Mouse (Mus musculus): ENCODE measurements around the gene Dhx33. TPM values are rescaled to one million over a fixed set of nuclear protein-coding genes. Genes with fewer than 3 reads are reported as not detected.

The Dhx33 gene
- polyA plus RNA-seq, 1 experiment from 2014 or later: 15.7 TPM

- Histone ChIP-seq H3K4me2 (ENCODE audit: low read length) (no peak overlapping the region), H3K4me1 (ENCODE audit: control insufficient read depth, insufficient read depth, low read length) (peaks cover 2% of the 10 kb centered on the region; the same call in 1 of the 2 replicates), H3K4me3 (ENCODE audit: low read depth, low read length) (no peak overlapping the region), H3K9me3 (replicated peaks; ENCODE audit: control insufficient read depth, low read length, poor library complexity, severe bottlenecking) (no peaks in the 10 kb centered on the region), H3K9ac (ENCODE audit: low read depth, low read length) (no peak overlapping the region), H3K27me3 (ENCODE audit: control insufficient read depth, insufficient read depth, low read depth, low read length) (no peaks in the 10 kb centered on the region), H3K36me3 (ENCODE audit: control insufficient read depth, insufficient read depth, low read length) (peaks cover 23% of the 10 kb centered on the region), H3K27ac (ENCODE audit: low read length) (no peak overlapping the region)
- 73% methylated on average over 4 of the region's 4 CpGs for WGBS
- ATAC-seq: no peak
Measured at GRCm38 (mm10) chr11:70973947-70974346, 30.3 kb downstream of the Dhx33 start.

- H3K27me3 ChIP-seq (ENCODE audit: control insufficient read depth, insufficient read depth, low read depth, low read length): no peaks in the 10 kb centered on the region
- no peaks in the 10 kb centered on the region for H3K9me3 ChIP-seq (replicated peaks; ENCODE audit: control insufficient read depth, low read length, poor library complexity, severe bottlenecking)
- 74% methylated on average over 1 of the region's 1 CpGs for WGBS
- no peak for ATAC-seq
- no peak overlapping the region for H3K4me3 ChIP-seq (ENCODE audit: low read depth, low read length)
- peaks cover 16% of the 10 kb centered on the region for H3K36me3 ChIP-seq (ENCODE audit: control insufficient read depth, insufficient read depth, low read length)
- H3K4me2 ChIP-seq (ENCODE audit: low read length): no peak overlapping the region
- H3K4me1 ChIP-seq (ENCODE audit: control insufficient read depth, insufficient read depth, low read length): peaks cover 13% of the 10 kb centered on the region
- H3K9ac ChIP-seq (ENCODE audit: low read depth, low read length): no peak overlapping the region
- no peak overlapping the region for H3K27ac ChIP-seq (ENCODE audit: low read length)
Measured at GRCm38 (mm10) chr11:70972586-70972985, 31.7 kb downstream of the Dhx33 start.

GRCm38 (mm10) chr11:70970560-70971540 lies 33.4 kb downstream of the Dhx33 start:
- H3K4me3 ChIP-seq (ENCODE audit: low read depth, low read length): peak overlapping the region; percentile 79
- H3K9ac ChIP-seq (ENCODE audit: low read depth, low read length): peak overlapping the region; percentile 62
- no peaks in the 10 kb centered on the region for H3K27me3 ChIP-seq (ENCODE audit: control insufficient read depth, insufficient read depth, low read depth, low read length)
- WGBS: 18% methylated on average over 24 of the region's 24 CpGs
- H3K9me3 ChIP-seq (replicated peaks; ENCODE audit: control insufficient read depth, low read length, poor library complexity, severe bottlenecking): no peaks in the 10 kb centered on the region
- peak overlapping the region; percentile 80 for H3K4me2 ChIP-seq (ENCODE audit: low read length)
- H3K36me3 ChIP-seq (ENCODE audit: control insufficient read depth, insufficient read depth, low read length): peaks cover 12% of the 10 kb centered on the region
- peak overlapping the region; percentile 94 for H3K27ac ChIP-seq (ENCODE audit: low read length)
- peaks cover 15% of the 10 kb centered on the region for H3K4me1 ChIP-seq (ENCODE audit: control insufficient read depth, insufficient read depth, low read length)
- ATAC-seq: peak; percentile 38

GRCm38 (mm10) chr11:70969821-70970559 lies 34.2 kb downstream of the Dhx33 start, which contains the start of the genes Nup88 and Rpain:
TSS of gene Nup88 (minus strand) at chr11:70969973.
TSS of gene Rpain (plus strand) at chr11:70970213.
- Histone ChIP-seq H3K4me3 (ENCODE audit: low read depth, low read length) (peak within 1 kb of the TSS; percentile 79), H3K4me2 (ENCODE audit: low read length) (peak within 1 kb of the TSS; percentile 94), H3K27ac (ENCODE audit: low read length) (peak within 1 kb of the TSS; percentile 94), H3K27me3 (ENCODE audit: control insufficient read depth, insufficient read depth, low read depth, low read length) (no peaks in the 10 kb centered on the region), H3K9ac (ENCODE audit: low read depth, low read length) (peak within 1 kb of the TSS; percentile 82), H3K4me1 (ENCODE audit: control insufficient read depth, insufficient read depth, low read length) (peaks cover 15% of the 10 kb centered on the region), H3K36me3 (ENCODE audit: control insufficient read depth, insufficient read depth, low read length) (peaks cover 8% of the 10 kb centered on the region), H3K9me3 (replicated peaks; ENCODE audit: control insufficient read depth, low read length, poor library complexity, severe bottlenecking) (no peaks in the 10 kb centered on the region)
- ATAC-seq: peak; percentile 97
- WGBS: under 1% methylated on average over 43 of the region's 43 CpGs

GRCm38 (mm10) chr11:70969271-70969794 lies 34.9 kb downstream of the Dhx33 start:
- WGBS: 0% methylated on average over 25 of the region's 25 CpGs
- Histone ChIP-seq H3K27ac (ENCODE audit: low read length) (peak overlapping the region; percentile 94), H3K4me2 (ENCODE audit: low read length) (peak overlapping the region; percentile 94), H3K36me3 (ENCODE audit: control insufficient read depth, insufficient read depth, low read length) (peaks cover 11% of the 10 kb centered on the region), H3K9ac (ENCODE audit: low read depth, low read length) (peak overlapping the region; percentile 82), H3K4me3 (ENCODE audit: low read depth, low read length) (peak overlapping the region; percentile 79), H3K27me3 (ENCODE audit: control insufficient read depth, insufficient read depth, low read depth, low read length) (no peaks in the 10 kb centered on the region), H3K4me1 (ENCODE audit: control insufficient read depth, insufficient read depth, low read length) (peaks cover 15% of the 10 kb centered on the region), H3K9me3 (replicated peaks; ENCODE audit: control insufficient read depth, low read length, poor library complexity, severe bottlenecking) (no peaks in the 10 kb centered on the region)
- ATAC-seq: peak; percentile 12

GRCm38 (mm10) chr11:70964222-70964907 lies 39.9 kb downstream of the Dhx33 start:
- Histone ChIP-seq H3K4me2 (ENCODE audit: low read length) (no peak overlapping the region), H3K27ac (ENCODE audit: low read length) (no peak overlapping the region), H3K9me3 (replicated peaks; ENCODE audit: control insufficient read depth, low read length, poor library complexity, severe bottlenecking) (no peaks in the 10 kb centered on the region), H3K9ac (ENCODE audit: low read depth, low read length) (no peak overlapping the region), H3K27me3 (ENCODE audit: control insufficient read depth, insufficient read depth, low read depth, low read length) (no peaks in the 10 kb centered on the region), H3K4me3 (ENCODE audit: low read depth, low read length) (no peak overlapping the region), H3K4me1 (ENCODE audit: control insufficient read depth, insufficient read depth, low read length) (peaks cover 13% of the 10 kb centered on the region), H3K36me3 (ENCODE audit: control insufficient read depth, insufficient read depth, low read length) (peaks cover 30% of the 10 kb centered on the region)
- ATAC-seq: no peak
- 76% methylated on average over 4 of the region's 4 CpGs for WGBS

GRCm38 (mm10) chr11:70960786-70961554 lies 43.3 kb downstream of the Dhx33 start:
- no peak for ATAC-seq
- Histone ChIP-seq H3K4me1 (ENCODE audit: control insufficient read depth, insufficient read depth, low read length) (no peaks in the 10 kb centered on the region), H3K27me3 (ENCODE audit: control insufficient read depth, insufficient read depth, low read depth, low read length) (no peaks in the 10 kb centered on the region), H3K27ac (ENCODE audit: low read length) (no peak overlapping the region), H3K9ac (ENCODE audit: low read depth, low read length) (no peak overlapping the region), H3K4me3 (ENCODE audit: low read depth, low read length) (no peak overlapping the region), H3K9me3 (replicated peaks; ENCODE audit: control insufficient read depth, low read length, poor library complexity, severe bottlenecking) (no peaks in the 10 kb centered on the region), H3K36me3 (ENCODE audit: control insufficient read depth, insufficient read depth, low read length) (peaks cover 46% of the 10 kb centered on the region), H3K4me2 (ENCODE audit: low read length) (no peak overlapping the region)
- 90% methylated on average over 5 of the region's 5 CpGs for WGBS

GRCm38 (mm10) chr11:70954711-70955110 lies 49.5 kb downstream of the Dhx33 start:
- no peak overlapping the region for H3K27ac ChIP-seq (ENCODE audit: low read length)
- H3K4me1 ChIP-seq (ENCODE audit: control insufficient read depth, insufficient read depth, low read length): no peaks in the 10 kb centered on the region
- H3K9me3 ChIP-seq (replicated peaks; ENCODE audit: control insufficient read depth, low read length, poor library complexity, severe bottlenecking): no peaks in the 10 kb centered on the region
- H3K36me3 ChIP-seq (ENCODE audit: control insufficient read depth, insufficient read depth, low read length): peaks cover 58% of the 10 kb centered on the region
- 91% methylated on average over 4 of the region's 4 CpGs for WGBS
- H3K4me3 ChIP-seq (ENCODE audit: low read depth, low read length): no peak overlapping the region
- no peaks in the 10 kb centered on the region for H3K27me3 ChIP-seq (ENCODE audit: control insufficient read depth, insufficient read depth, low read depth, low read length)
- ATAC-seq: no peak
- H3K4me2 ChIP-seq (ENCODE audit: low read length): no peak overlapping the region
- no peak overlapping the region for H3K9ac ChIP-seq (ENCODE audit: low read depth, low read length)
